Mouse (Mus musculus) forebrain, postnatal 0 days (tissue): ENCODE results near the gene Crabp2. TPM values are rescaled to one million over a fixed set of nuclear protein-coding genes. Genes with fewer than 3 reads are reported as not detected.

Experiments
- ATAC-seq: fragments of 200-750 bp; cut with Nextera tagmentation; 2 replicates; pipeline ENCODE4 v1.8.0; 2017; ENCODE audit warnings: mild to moderate bottlenecking, moderate library complexity
- DNase-seq: peaks from one replicate; pipeline ENCODE4 v3.0.0-alpha.2; 2015
- H3K27ac ChIP-seq: fragments of 300-500 bp; sonication (generic); 2 replicates; pipeline ENCODE4 v1.5.1; 2014; ENCODE audit warnings: low read depth, mild to moderate bottlenecking, antibody characterized with exemption, low read length, moderate library complexity, mixed read lengths
- H3K27me3 ChIP-seq: fragments of 300-500 bp; sonication (generic); 2 replicates; pipeline ENCODE4 v1.6.1; 2014; ENCODE audit warnings: mild to moderate bottlenecking, low read length, mixed read lengths; ENCODE audit not compliant: insufficient read depth
- H3K36me3 ChIP-seq: fragments of 300-500 bp; sonication (generic); 2 replicates; pipeline ENCODE4 v1.6.1; 2014; ENCODE audit warnings: mild to moderate bottlenecking, moderate library complexity; ENCODE audit not compliant: insufficient read depth
- H3K4me1 ChIP-seq: fragments of 300-500 bp; sonication (generic); 2 replicates; pipeline ENCODE4 v1.6.1; 2014; ENCODE audit warnings: antibody characterized with exemption; ENCODE audit not compliant: insufficient read depth
- H3K4me2 ChIP-seq: fragments of 300-500 bp; sonication (generic); 2 replicates; pipeline ENCODE4 v1.6.1; 2014; ENCODE audit warnings: low read depth, mild to moderate bottlenecking, moderate library complexity
- H3K4me3 ChIP-seq: fragments of 300-500 bp; sonication (generic); 2 replicates; pipeline ENCODE4 v1.5.1; 2014; ENCODE audit warnings: low read depth, low read length, mixed read lengths
- H3K9ac ChIP-seq: fragments of 300-500 bp; sonication (generic); 2 replicates; pipeline ENCODE4 v1.6.1; 2014; ENCODE audit warnings: mild to moderate bottlenecking
- H3K9me3 ChIP-seq: fragments of 300-500 bp; sonication (generic); 2 replicates; pipeline ENCODE4 v1.6.1; 2016; ENCODE audit warnings: low read length
- CTCF ChIP-seq: sonication (generic); IDR thresholded peaks from 2 replicates; pipeline ENCODE4 v1.5.1; 2016; ENCODE audit warnings: antibody characterized with exemption, control low read depth, low read depth
- WGBS: fragments of 180-500 bp; shearing (Covaris S2); extraction: QIAGEN DNeasy Blood & Tissue Kit; methylation state at CpG from one replicate; pipeline ENCODE4 v1.1.7; 2014; 5-methylcytosine and 5-hydroxymethylcytosine counted together
- polyA plus RNA-seq: library from polyadenylated mRNA; unstranded; fragments of >200 nt; fragmentation: Nextera tagmentation; extraction: Ambion mirVana; gene quantifications from 2 replicates; pipeline ENCODE4 v1.2.1, GENCODE M21; 2015
- total RNA-seq: library from RNA; depleted of rRNA; stranded (reverse); fragments of >200 nt; gene quantifications from 2 replicates; pipeline ENCODE4 v1.2.3, GENCODE M21; 2014

Gene Crabp2
- total and polyA plus RNA-seq, 2 experiments from 2014 or later, result 17.4 to 24.7 TPM

- peaks cover 42% of the 10 kb centered on the region for H3K27me3 ChIP-seq
- TF ChIP-seq CTCF, result no peak
- H3K4me1 ChIP-seq, result 0 out of 2 replicates have a peak, but pooled peaks cover 4% of the 10 kb centered on the region
- no peaks in the 10 kb centered on the region for H3K36me3 ChIP-seq
- no peaks in the 10 kb centered on the region for H3K9me3 ChIP-seq
- DNase-seq, result no peak
- no peak overlapping the region for H3K4me2 ChIP-seq
- WGBS, result 5% methylated on average over 6 of the region's 6 CpGs
- no peak overlapping the region for H3K4me3 ChIP-seq
- no peak overlapping the region for H3K9ac ChIP-seq
- no peak for ATAC-seq
- H3K27ac ChIP-seq, result no peak overlapping the region
These were observed 45.0 kb downstream of the Crabp2 start for GRCm38 (mm10) chr3:87993436-87993835.

- 26% methylated on average over 11 of the region's 11 CpGs for WGBS
- no peaks in the 10 kb centered on the region for H3K9me3 ChIP-seq
- no peak for ATAC-seq
These were observed 46.9 kb downstream of the Crabp2 start for GRCm38 (mm10) chr3:87995331-87995730.

GRCm38 (mm10) chr3:87996401-87996800, 47.9 kb downstream of the Crabp2 start:
- H3K27me3 ChIP-seq, result peaks cover 70% of the 10 kb centered on the region

More at GRCm38 (mm10) chr3:87995331-87995730, 46.9 kb downstream of the Crabp2 start:
- Histone ChIP-seq H3K27me3 (peaks cover 59% of the 10 kb centered on the region), H3K36me3 (no peaks in the 10 kb centered on the region), H3K9ac (no peak overlapping the region), H3K4me1 (peaks cover 4% of the 10 kb centered on the region; the same call in 1 of the 2 replicates), H3K27ac (no peak overlapping the region), H3K4me2 (no peak overlapping the region), H3K4me3 (no peak overlapping the region)
- DNase-seq, result no peak
- TF ChIP-seq CTCF, result no peak

GRCm38 (mm10) chr3:87996971-87997614, 48.6 kb downstream of the Crabp2 start:
- Histone ChIP-seq H3K4me2 (peak overlapping the region; percentile 93), H3K4me1 (peaks cover 6% of the 10 kb centered on the region), H3K36me3 (no peaks in the 10 kb centered on the region), H3K27me3 (peaks cover 74% of the 10 kb centered on the region), H3K9me3 (no peaks in the 10 kb centered on the region), H3K4me3 (peak overlapping the region; percentile 39), H3K27ac (no peak overlapping the region), H3K9ac (peak overlapping the region; percentile 45)
- TF ChIP-seq CTCF, result no peak
- DNase-seq (no peak), ATAC-seq (no peak)
- WGBS, result 5% methylated on average over 49 of the region's 49 CpGs

More at GRCm38 (mm10) chr3:87996401-87996800, 47.9 kb downstream of the Crabp2 start:
- peaks cover 4% of the 10 kb centered on the region; the same call in 1 of the 2 replicates for H3K4me1 ChIP-seq
- ATAC-seq (no peak), DNase-seq (no peak)
- no peak overlapping the region for H3K27ac ChIP-seq
- no peaks in the 10 kb centered on the region for H3K36me3 ChIP-seq
- TF ChIP-seq CTCF, result no peak
- 9% methylated on average over 15 of the region's 15 CpGs for WGBS
- H3K9me3 ChIP-seq, result no peaks in the 10 kb centered on the region
- H3K4me2 ChIP-seq, result peak overlapping the region; percentile 93
- H3K9ac ChIP-seq, result no peak overlapping the region
- H3K4me3 ChIP-seq, result peak overlapping the region; percentile 39

GRCm38 (mm10) chr3:87998747-87999146, 50.3 kb downstream of the Crabp2 start:
- peaks cover 11% of the 10 kb centered on the region for H3K4me1 ChIP-seq
- no peaks in the 10 kb centered on the region for H3K36me3 ChIP-seq
- peak overlapping the region; percentile 93 for H3K4me2 ChIP-seq
- no peaks in the 10 kb centered on the region for H3K9me3 ChIP-seq
- peak; percentile 73 for DNase-seq
- 3% methylated on average over 6 of the region's 7 CpGs for WGBS
- peaks cover 71% of the 10 kb centered on the region for H3K27me3 ChIP-seq
- H3K9ac ChIP-seq, result peak overlapping the region; percentile 60; the same call in 1 of the 2 replicates
- H3K27ac ChIP-seq, result 0 out of 2 replicates have a peak overlapping the region, but pooled peaks have one; percentile 74
- peak; percentile 51 for ATAC-seq
- H3K4me3 ChIP-seq, result peak overlapping the region; percentile 49
- no peak for TF ChIP-seq CTCF

- WGBS, result under 1% methylated on average over 38 of the region's 38 CpGs
- no peaks in the 10 kb centered on the region for H3K36me3 ChIP-seq
- peak overlapping the region; percentile 93 for H3K4me2 ChIP-seq
- peak overlapping the region; percentile 74 for H3K27ac ChIP-seq
- H3K4me1 ChIP-seq, result peaks cover 11% of the 10 kb centered on the region
- H3K9ac ChIP-seq, result peak overlapping the region; percentile 60
- DNase-seq, result no peak
- no peak for ATAC-seq
- no peak for TF ChIP-seq CTCF
- H3K9me3 ChIP-seq, result no peaks in the 10 kb centered on the region
- peak overlapping the region; percentile 49 for H3K4me3 ChIP-seq
- H3K27me3 ChIP-seq, result peaks cover 69% of the 10 kb centered on the region
These were observed 50.9 kb downstream of the Crabp2 start for GRCm38 (mm10) chr3:87999243-87999895.

- Histone ChIP-seq H3K9ac (peak within 1 kb of the TSS; percentile 60), H3K4me1 (peaks cover 11% of the 10 kb centered on the region), H3K4me3 (peak within 1 kb of the TSS; percentile 49), H3K4me2 (peak within 1 kb of the TSS; percentile 93), H3K27ac (peak within 1 kb of the TSS; percentile 74), H3K36me3 (no peaks in the 10 kb centered on the region), H3K27me3 (peaks cover 61% of the 10 kb centered on the region), H3K9me3 (no peaks in the 10 kb centered on the region)
- ATAC-seq (peak; percentile 52), DNase-seq (peak; percentile 65)
- TF ChIP-seq CTCF, result no peak; the same call in 1 of the 2 replicates
- 2% methylated on average over 38 of the region's 39 CpGs for WGBS
These were observed 51.7 kb downstream of the Crabp2 start, which contains the start of gene Bcan for GRCm38 (mm10) chr3:88000181-88000580. TSS of gene Bcan (minus strand) at chr3:88000230.
